8 mouse cellular contexts compared by ENCODE assay signal in genomic region chr1:132007828-132008827, GRCm38 (mm10). TPM values are rescaled to one million over a fixed set of nuclear protein-coding genes. Genes with fewer than 3 reads are reported as not detected.
A peak's percentile ranks its signal among the peaks of the same experiment; 100 is the strongest.
DNase-seq lines count a peak whose midpoint lies in the region; ATAC-seq and TF ChIP-seq lines count a peak whose summit lies in the region.

No protein-coding gene starts in this region.

- TF ChIP-seq CTCF in Patski (IDR thresholded peaks at IDR 0.05), result no peak

- peak overlapping the region; percentile 92 for H3K9ac ChIP-seq in hindbrain, embryonic 13.5 days

- peaks cover 22% of the 10 kb centered on the region for H3K4me1 ChIP-seq in hindbrain, embryonic 13.5 days (replicated peaks)

- no peak for DNase-seq in Patski (ENCODE audit: low read depth, low spot score)
- peak; percentile 92 to 95 for DNase-seq in cerebellum, postnatal 10 days
- peak; percentile 56 to 70 for DNase-seq in frontal cortex, postnatal 14 days (ENCODE audit: low spot score in 2 of 2)
- peak; percentile 70 to 76 for DNase-seq in layer of hippocampus, postnatal 25 days (ENCODE audit: extremely low spot score in 1 of 2, low spot score in 1 of 2)
- peak; percentile 88 for DNase-seq in lung, postnatal 14 days
- peak; percentile 88 for DNase-seq in ovary, postnatal 36 days (ENCODE audit: low spot score)
- peak; percentile 97 for DNase-seq in thymus, postnatal 14 days

- in situ Hi-C loops in Patski (cut with MboI; ENCODE audit: low pct_unique_long_range_greater_than_20kb), result loop anchor here (5.0 kb wide), 1 partner anchor 144 kb away; no protein-coding TSS in a partner anchor

- ATAC-seq in Patski, result peak; percentile 68
- peak; percentile 93 for ATAC-seq in hindbrain, embryonic 13.5 days (ENCODE audit: low FRiP score)

- POLR2A ChIA-PET in Patski (lab: Charles Lee), result interaction anchor here (0.7 to 1.8 kb wide), 6 partner anchors 9 to 102 kb away, joined by 3 to 7 read pairs (median 4); no protein-coding TSS in a partner anchor

- no peaks in the 10 kb centered on the region for H3K9me3 ChIP-seq in hindbrain, embryonic 13.5 days

- H3K4me2 ChIP-seq in hindbrain, embryonic 13.5 days, result peak overlapping the region; percentile 64

- no peaks in the 10 kb centered on the region for H3K27me3 ChIP-seq in Patski
- H3K27me3 ChIP-seq in hindbrain, embryonic 13.5 days, result no peaks in the 10 kb centered on the region

- CTCF ChIA-PET in Patski (lab: Charles Lee), result interaction anchor here (0.9 to 1.8 kb wide), 5 partner anchors 7 to 148 kb away, joined by 3 to 5 read pairs (median 3); no protein-coding TSS in a partner anchor

- WGBS in hindbrain, embryonic 13.5 days, result 1% methylated on average over 64 of the region's 72 CpGs

- H3K36me3 ChIP-seq in hindbrain, embryonic 13.5 days, result no peaks in the 10 kb centered on the region

- H3K4me3 ChIP-seq in hindbrain, embryonic 13.5 days, result peak overlapping the region; percentile 79

- peak overlapping the region; percentile 98 for H3K27ac ChIP-seq in hindbrain, embryonic 13.5 days

RNA-seq across cellular contexts. Expression of gene Elk4, which starts 0.7 kb away (rescaled TPM):
- polyA plus RNA-seq in Patski (2021), result 27.3 TPM
- 10.6 and 11.0 TPM in 2 replicates for polyA plus RNA-seq in hindbrain, embryonic 13.5 days (2015; fragmentation: Nextera tagmentation; extraction: Ambion mirVana)
- 10 to 100 TPM; 51.8 to 60.4 TPM for total RNA-seq in layer of hippocampus, postnatal 25 days (2021)

RNA-seq across cellular contexts. Expression of gene Slc45a3, which starts 45.4 kb away (rescaled TPM):
- 0.65 TPM for polyA plus RNA-seq in Patski (2021)
- polyA plus RNA-seq in hindbrain, embryonic 13.5 days (2015; fragmentation: Nextera tagmentation; extraction: Ambion mirVana), result 1.8 and 4.3 TPM in 2 replicates
- 1 to 10 TPM; 2.4 TPM for total RNA-seq in layer of hippocampus, postnatal 25 days (2021)

RNA-seq across cellular contexts. Expression of gene Mfsd4a, which starts 59.7 kb away (rescaled TPM):
- 17.7 TPM for polyA plus RNA-seq in Patski (2021)
- 6.8 and 7.2 TPM in 2 replicates for polyA plus RNA-seq in hindbrain, embryonic 13.5 days (2015; fragmentation: Nextera tagmentation; extraction: Ambion mirVana)
- 10 to 100 TPM; 61.3 to 72.8 TPM for total RNA-seq in layer of hippocampus, postnatal 25 days (2021)
